Comparison of ENCODE assay signal across 8 mouse cellular contexts in the genomic region with DNA sequence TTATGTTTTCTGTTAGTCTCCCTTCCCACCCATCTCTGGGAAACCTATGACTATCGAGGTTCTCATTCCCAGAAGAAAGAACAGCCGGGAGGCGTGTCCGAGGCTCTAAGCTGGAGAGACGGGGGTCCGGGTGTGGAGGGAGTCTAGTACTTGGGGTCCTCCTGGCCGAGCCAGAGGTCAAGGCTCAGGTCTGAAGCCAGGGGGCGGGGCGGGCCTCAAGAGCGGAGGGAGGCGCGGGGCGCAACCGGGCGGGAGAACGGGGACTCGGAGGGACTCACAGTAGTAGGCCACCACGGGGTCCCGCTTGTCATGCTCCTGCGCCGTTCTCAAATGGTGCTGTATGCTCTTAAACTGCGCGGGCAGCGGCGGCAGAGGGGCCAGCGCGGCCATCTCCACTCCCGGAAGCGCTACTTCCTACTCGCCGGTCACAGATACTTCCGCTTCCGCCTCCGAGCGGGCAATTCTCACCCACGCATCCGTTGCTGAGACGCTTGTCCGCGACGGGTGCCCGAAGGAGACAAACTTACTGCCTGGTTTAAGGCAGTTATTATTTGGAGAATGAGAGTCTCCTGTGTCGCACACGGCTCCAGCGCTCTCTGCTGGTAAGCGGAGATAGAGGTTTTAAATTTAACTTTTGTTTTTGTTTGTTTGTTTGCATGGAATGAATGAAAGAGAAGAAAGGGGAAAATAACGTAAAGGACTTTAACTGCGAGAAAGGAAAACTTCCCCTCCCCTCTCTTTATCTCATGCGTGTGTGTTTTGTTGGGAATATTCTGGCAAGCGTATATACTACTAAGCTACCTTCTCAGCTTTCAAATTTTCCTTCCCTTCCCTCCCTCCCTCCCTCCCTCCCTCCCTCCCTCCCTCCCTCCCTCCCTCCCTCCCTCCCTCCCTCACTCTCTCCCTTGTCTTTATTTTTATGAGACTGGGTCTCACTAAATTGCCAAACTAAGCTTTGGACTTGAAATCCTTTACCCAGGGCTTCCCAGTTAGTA. TPM values are rescaled to one million over a fixed set of nuclear protein-coding genes. Genes with fewer than 3 reads are reported as not detected.
DNase-seq lines count a peak whose midpoint lies in the region; ATAC-seq and TF ChIP-seq lines count a peak whose summit lies in the region.

Gene Vta1 (minus strand): TSS at position 489 of the 995 bp plus-strand sequence.
Gene Nmbr (plus strand): TSS at position 520 of the 995 bp plus-strand sequence.

- in situ Hi-C loops in Patski (cut with MboI; ENCODE audit: low pct_unique_long_range_greater_than_20kb), result no loop called here

- TF ChIP-seq CTCF in Patski (IDR thresholded peaks at IDR 0.05), result peak; percentile 89

- under 1% methylated on average over 50 of the region's 50 CpGs for WGBS in hindbrain, embryonic 13.5 days

- POLR2A ChIA-PET in Patski (lab: Charles Lee), result no interaction called here

- H3K4me2 ChIP-seq in hindbrain, embryonic 13.5 days, result peak within 1 kb of the TSS; percentile 66

- CTCF ChIA-PET in Patski (lab: Charles Lee), result interaction anchor here (0.8 kb wide), 4 partner anchors 15 to 305 kb away, joined by 3 to 4 read pairs (median 3); no protein-coding TSS in a partner anchor

- peak within 1 kb of the TSS; percentile 90 for H3K27ac ChIP-seq in hindbrain, embryonic 13.5 days

- DNase-seq in Patski (ENCODE audit: low read depth, low spot score), result peak; percentile 77
- DNase-seq in cerebellum, postnatal 14 days, result peak; percentile 98
- peak; percentile 95 to 97 for DNase-seq in frontal cortex, postnatal 14 days (ENCODE audit: low spot score in 2 of 2)
- DNase-seq in layer of hippocampus, postnatal 25 days (ENCODE audit: extremely low spot score in 1 of 2, low spot score in 1 of 2), result peak; percentile 93 to 98
- peak; percentile 99 for DNase-seq in lung, postnatal 25 days (ENCODE audit: low spot score)
- DNase-seq in retina, embryonic 14.5 days (ENCODE audit: low spot score), result peak; percentile 97
- DNase-seq in thymus, postnatal 4 days, result peak; percentile 96

- ATAC-seq in Patski, result peak; percentile 97
- peak; percentile 98 for ATAC-seq in hindbrain, embryonic 13.5 days (ENCODE audit: low FRiP score)

- peak within 1 kb of the TSS; percentile 94 for H3K4me3 ChIP-seq in hindbrain, embryonic 13.5 days

- H3K36me3 ChIP-seq in hindbrain, embryonic 13.5 days, result no peaks in the 10 kb centered on the region

- H3K4me1 ChIP-seq in hindbrain, embryonic 13.5 days (replicated peaks), result peaks cover 20% of the 10 kb centered on the region

- peak within 1 kb of the TSS; percentile 90 for H3K9ac ChIP-seq in hindbrain, embryonic 13.5 days

- no peaks in the 10 kb centered on the region for H3K27me3 ChIP-seq in Patski
- H3K27me3 ChIP-seq in hindbrain, embryonic 13.5 days, result no peaks in the 10 kb centered on the region

- H3K9me3 ChIP-seq in hindbrain, embryonic 13.5 days, result 0 out of 2 replicates have a peak, but pooled peaks cover 4% of the 10 kb centered on the region

RNA-seq across cellular contexts. Expression of gene Vta1, which starts in this region (rescaled TPM):
- polyA plus RNA-seq in Patski (2021), result 80.2 TPM
- polyA plus RNA-seq in hindbrain, embryonic 13.5 days (2015; fragmentation: Nextera tagmentation; extraction: Ambion mirVana), result 207 TPM in 2 replicates
- 10 to 100 TPM; 70.4 to 75.2 TPM for total RNA-seq in layer of hippocampus, postnatal 25 days (2021)

RNA-seq across cellular contexts. Expression of gene Nmbr, which starts in this region (rescaled TPM):
- 0.15 TPM for polyA plus RNA-seq in Patski (2021)
- polyA plus RNA-seq in hindbrain, embryonic 13.5 days (2015; fragmentation: Nextera tagmentation; extraction: Ambion mirVana), result 1.0 and 1.2 TPM in 2 replicates
- total RNA-seq in layer of hippocampus, postnatal 25 days (2021), result 1 to 10 TPM; 3.5 to 4.5 TPM

Comparison
In these comparisons a context has a peak if more than half of its experiments do, and no peak if none do; other contexts are left out.
1. Peak in every context shown above with its lines: DNase-seq, ATAC-seq, H3K4me3 ChIP-seq and H3K27ac ChIP-seq.